Mouse (Mus musculus) forebrain, embryonic 14.5 days (tissue): Measurements from ENCODE around the gene Pex12. TPM values are rescaled to one million over a fixed set of nuclear protein-coding genes. Genes with fewer than 3 reads are reported as not detected.

Experiments
- polyA plus RNA-seq: library from polyadenylated mRNA; unstranded; fragments of >200 nt; fragmentation: Nextera tagmentation; extraction: Ambion mirVana; gene quantifications from 2 replicates; pipeline ENCODE4 v1.2.1, GENCODE M21; 2014

Pex12 gene
- polyA plus RNA-seq, 1 experiment from 2014 or later, result 23.3 TPM

Other genes with a start within 250 kb of the Pex12 start
- 1.1 and 1.4 TPM in 2 replicates for gene Slfn2, start 237.5 kb downstream of the Pex12 start, polyA plus RNA-seq
- gene Slfn1, start 185.7 kb downstream of the Pex12 start, polyA plus RNA-seq, result not detected in 2 replicates
- gene Slfn4, start 127.4 kb downstream of the Pex12 start, polyA plus RNA-seq, result not detected in 2 replicates
- 0.25 and 0.28 TPM in 2 replicates for gene Slfn3, start 111.3 kb downstream of the Pex12 start, polyA plus RNA-seq
- gene Slfn14, start 15.9 kb downstream of the Pex12 start, polyA plus RNA-seq, result not detected in 2 replicates
- 107 and 139 TPM in 2 replicates for gene Ap2b1, start 3.6 kb downstream of the Pex12 start, polyA plus RNA-seq
- gene Rasl10b, start 106.6 kb upstream of the Pex12 start, polyA plus RNA-seq, result 7.9 and 12.3 TPM in 2 replicates
- 0.32 and 0.38 TPM in 2 replicates for gene Gas2l2, start 126.9 kb upstream of the Pex12 start, polyA plus RNA-seq
- gene 1700020L24Rik, start 135.1 kb upstream of the Pex12 start, polyA plus RNA-seq, result 0.36 TPM in 1 of 2 replicates, not detected in the other
- 1.8 and 2.2 TPM in 2 replicates for gene Mmp28, start 160.5 kb upstream of the Pex12 start, polyA plus RNA-seq
- gene Taf15, start 170.5 kb upstream of the Pex12 start, polyA plus RNA-seq, result 8.1 and 10.2 TPM in 2 replicates
- gene Heatr9, start 219.6 kb upstream of the Pex12 start, polyA plus RNA-seq, result not detected in 2 replicates
- gene Ccl5, start 227.9 kb upstream of the Pex12 start, polyA plus RNA-seq, result 0.33 and 0.46 TPM in 2 replicates